Mouse (Mus musculus) G1E (cell line): ENCODE measurements at regions not wholly inside any gene's neighbourhood (a gene's known extent, or its start where the extent isn't known, plus 50 kb on each side); places are given as distances from the start of the nearest gene placed in this dataset.

Source experiments
- ATAC-seq: 2 replicates; pipeline ENCODE4 v1.8.0; 2016; ENCODE audit warnings: mild to moderate bottlenecking; ENCODE audit not compliant: insufficient number of reproducible peaks, poor library complexity, low FRiP score, severe bottlenecking; ENCODE audit errors: extremely low read depth
- DNase-seq: peaks from one replicate; pipeline ENCODE4 v3.0.0; 2012; ENCODE audit warnings: low spot score
- H3K27me3 ChIP-seq: 2 replicates; pipeline ENCODE4 v1.6.1; 2012; ENCODE audit warnings: mild to moderate bottlenecking, low read length, inconsistent platforms; ENCODE audit not compliant: insufficient read depth
- H3K36me3 ChIP-seq: replicated peaks from 2 replicates; pipeline ENCODE3; 2012; ENCODE audit warnings: mild to moderate bottlenecking, inconsistent platforms
- H3K4me1 ChIP-seq: 2 replicates; pipeline ENCODE4 v1.6.1; 2012; ENCODE audit warnings: low read depth, low read length, inconsistent platforms, mixed read lengths; ENCODE audit not compliant: insufficient read depth
- H3K4me3 ChIP-seq: 2 replicates; pipeline ENCODE4 v1.5.1; 2012; ENCODE audit warnings: low read depth, mild to moderate bottlenecking, inconsistent platforms, low read length, moderate library complexity, mixed read lengths
- H3K9me3 ChIP-seq: replicated peaks from 2 replicates; pipeline ENCODE4 v1.6.1; 2012; ENCODE audit warnings: inconsistent platforms
- CTCF ChIP-seq: IDR thresholded peaks from 2 replicates; pipeline ENCODE4 v1.5.1; 2012; ENCODE audit warnings: low read depth, low read length, inconsistent platforms, mixed read lengths
- GATA1 ChIP-seq: IDR thresholded peaks from 2 replicates; pipeline ENCODE4 v1.6.1; 2012; ENCODE audit warnings: borderline replicate concordance, low read length, inconsistent platforms, mixed read lengths
- GATA2 ChIP-seq: IDR thresholded peaks from 2 replicates; pipeline ENCODE4 v1.6.1; 2012; ENCODE audit warnings: low read depth, low read length, inconsistent platforms, borderline replicate concordance
- POLR2AphosphoS5 ChIP-seq: IDR thresholded peaks from 2 replicates; pipeline ENCODE4 v1.6.1; 2012; ENCODE audit warnings: low read depth, low read length, inconsistent platforms; ENCODE audit not compliant: insufficient replicate concordance
- TAL1 ChIP-seq: conservative IDR thresholded peaks from 2 replicates; pipeline ENCODE4 v1.6.1; 2012; ENCODE audit warnings: low read depth, low read length, inconsistent platforms, mixed read lengths

- no peaks in the 10 kb centered on the region for H3K36me3 ChIP-seq
- H3K4me3 ChIP-seq, result no peak overlapping the region
- ATAC-seq (no peak), DNase-seq (no peak)
- H3K4me1 ChIP-seq, result no peaks in the 10 kb centered on the region
- no peaks in the 10 kb centered on the region for H3K27me3 ChIP-seq
- H3K9me3 ChIP-seq, result peaks cover 33% of the 10 kb centered on the region
- TF ChIP-seq GATA2 (no peak), POLR2AphosphoS5 (no peak), TAL1 (no peak), GATA1 (no peak), CTCF (no peak)
These were observed 172.7 kb upstream of the Rnf219 start for GRCm38 (mm10) chr14:104695101-104695500.

DNA sequence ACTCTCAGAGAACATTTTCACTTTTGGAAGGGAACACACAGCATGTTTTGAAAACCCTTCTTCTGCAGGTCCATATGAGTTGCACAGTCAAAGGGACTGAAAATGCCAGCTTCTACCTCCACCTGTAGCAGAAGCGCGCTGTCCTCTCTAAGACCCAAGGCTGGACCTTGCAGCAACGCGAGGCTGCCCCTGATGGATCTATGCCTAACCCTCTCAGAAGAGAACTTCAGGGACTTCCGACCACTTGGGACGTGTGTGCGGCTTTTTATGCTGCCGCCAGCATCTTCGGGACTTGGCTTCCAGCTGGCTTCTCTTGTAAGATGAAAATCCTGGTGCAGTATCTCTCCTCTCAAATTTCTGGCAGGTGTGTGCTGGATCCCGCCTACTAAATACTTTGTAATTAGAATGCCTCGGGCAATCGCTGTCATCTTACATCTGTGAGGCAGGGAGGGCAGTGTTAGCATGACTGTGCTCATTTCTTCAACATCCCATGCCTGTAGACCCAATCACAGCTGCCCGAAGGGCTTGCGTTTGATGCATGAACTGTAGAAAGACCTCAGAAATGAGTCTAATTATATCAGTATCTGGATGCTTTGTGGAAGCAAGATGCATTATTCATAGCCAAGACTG is 171.8 kb upstream of the Rnf219 start:
- no peaks in the 10 kb centered on the region for H3K36me3 ChIP-seq
- no peak for DNase-seq
- ATAC-seq, result no peak
- TF ChIP-seq POLR2AphosphoS5 (no peak), GATA1 (no peak), CTCF (no peak), TAL1 (no peak)
- no peaks in the 10 kb centered on the region for H3K27me3 ChIP-seq
- H3K4me3 ChIP-seq, result no peak overlapping the region
- no peaks in the 10 kb centered on the region for H3K4me1 ChIP-seq
- H3K9me3 ChIP-seq, result peaks cover 30% of the 10 kb centered on the region

GRCm38 (mm10) chr14:104692616-104693015 is 170.2 kb upstream of the Rnf219 start:
- no peak for DNase-seq
- Histone ChIP-seq H3K9me3 (peaks cover 25% of the 10 kb centered on the region), H3K36me3 (no peaks in the 10 kb centered on the region), H3K4me1 (no peaks in the 10 kb centered on the region), H3K27me3 (no peaks in the 10 kb centered on the region), H3K4me3 (no peak overlapping the region)
- no peak for ATAC-seq
- TF ChIP-seq GATA1 (no peak), TAL1 (no peak), CTCF (no peak), POLR2AphosphoS5 (no peak), GATA2 (no peak)

- no peaks in the 10 kb centered on the region for H3K36me3 ChIP-seq
- ATAC-seq, result no peak
- no peak for DNase-seq
- no peaks in the 10 kb centered on the region for H3K27me3 ChIP-seq
- H3K4me1 ChIP-seq, result no peaks in the 10 kb centered on the region
- no peak overlapping the region for H3K4me3 ChIP-seq
- H3K9me3 ChIP-seq, result peaks cover 21% of the 10 kb centered on the region
- TF ChIP-seq CTCF, result no peak
- TF ChIP-seq GATA2, result no peak
- no peak for TF ChIP-seq GATA1
- TF ChIP-seq POLR2AphosphoS5, result no peak
- TF ChIP-seq TAL1, result no peak
These were observed 166.0 kb upstream of the Rnf219 start for GRCm38 (mm10) chr14:104688440-104688839.

DNA sequence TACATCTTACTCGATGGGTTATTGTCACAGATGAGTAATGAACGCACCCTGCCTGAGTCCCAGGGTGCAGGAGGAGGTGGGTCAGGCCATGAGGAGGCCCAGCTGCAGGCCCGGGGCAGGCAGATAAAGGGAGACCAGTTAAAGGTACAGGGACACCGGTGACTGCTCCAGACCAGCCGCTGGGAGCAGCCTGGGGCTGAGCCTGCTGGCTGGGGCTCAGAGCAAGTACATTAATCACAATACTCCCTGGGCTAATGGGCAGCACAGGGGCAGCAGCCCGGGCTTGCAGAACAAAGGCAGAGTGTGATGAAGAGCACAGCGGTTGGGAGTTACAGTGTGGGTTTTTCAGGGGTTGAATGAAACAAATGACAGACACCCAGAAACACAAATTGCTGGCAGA is 154.4 kb upstream of the Rnf219 start:
- ATAC-seq (no peak), DNase-seq (no peak)
- H3K4me3 ChIP-seq, result no peak overlapping the region
- no peak for TF ChIP-seq GATA1
- TF ChIP-seq TAL1, result no peak
- no peak for TF ChIP-seq GATA2
- TF ChIP-seq POLR2AphosphoS5, result no peak
- no peak for TF ChIP-seq CTCF
- no peaks in the 10 kb centered on the region for H3K36me3 ChIP-seq
- no peaks in the 10 kb centered on the region for H3K4me1 ChIP-seq
- no peaks in the 10 kb centered on the region for H3K27me3 ChIP-seq
- H3K9me3 ChIP-seq, result peaks cover 32% of the 10 kb centered on the region

DNA sequence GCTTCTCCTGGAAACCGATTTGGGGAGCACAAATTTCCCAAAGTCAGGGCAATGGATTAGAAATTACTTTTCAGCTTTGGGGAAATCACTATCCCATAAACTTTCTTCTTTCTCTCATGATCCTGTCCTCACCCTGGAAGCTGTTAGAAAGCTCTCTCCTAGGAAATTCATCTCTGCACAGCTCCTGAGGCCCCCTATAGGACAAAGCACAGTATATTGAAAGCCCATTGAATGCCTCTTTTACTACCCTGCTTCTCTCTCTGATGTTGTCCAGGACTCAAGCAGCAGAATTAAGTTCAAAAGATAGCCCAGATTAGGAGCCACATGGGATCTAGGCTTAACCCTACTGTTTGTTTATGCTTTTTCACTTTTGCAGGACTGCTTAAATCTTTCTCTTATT is 139.3 kb upstream of the Rnf219 start:
- Histone ChIP-seq H3K9me3 (peaks cover 6% of the 10 kb centered on the region), H3K4me1 (no peaks in the 10 kb centered on the region), H3K36me3 (no peaks in the 10 kb centered on the region), H3K27me3 (no peaks in the 10 kb centered on the region), H3K4me3 (no peak overlapping the region)
- TF ChIP-seq POLR2AphosphoS5 (no peak), GATA1 (no peak), GATA2 (no peak), CTCF (no peak), TAL1 (no peak)
- no peak for ATAC-seq
- no peak for DNase-seq
